Mouse (Mus musculus) limb, embryonic 15.5 days (tissue): ENCODE data around the gene Rgs9bp. TPM values are rescaled to one million over a fixed set of nuclear protein-coding genes. Genes with fewer than 3 reads are reported as not detected.
"Not testable (repeated sequence)": the region's sequence is repeated elsewhere in the genome, so short reads cannot be mapped to it uniquely, and the experiment has no call there.

Source experiments
- ATAC-seq: fragments of 200-750 bp; cut with Nextera tagmentation; 2 replicates; pipeline ENCODE4 v1.8.0; 2017; ENCODE audit warnings: low read depth, moderate TSS enrichment; ENCODE audit not compliant: insufficient number of reproducible peaks, low FRiP score, low TSS enrichment
- H3K27ac ChIP-seq: fragments of 300-500 bp; sonication (generic); 2 replicates; pipeline ENCODE4 v1.5.1; 2015; ENCODE audit warnings: moderate library complexity, mild to moderate bottlenecking, inconsistent platforms
- H3K27me3 ChIP-seq: fragments of 300-500 bp; sonication (generic); 2 replicates; pipeline ENCODE4 v1.6.1; 2015; ENCODE audit warnings: inconsistent platforms
- H3K36me3 ChIP-seq: fragments of 300-500 bp; sonication (generic); 2 replicates; pipeline ENCODE4 v1.6.1; 2015; ENCODE audit warnings: inconsistent platforms
- H3K4me1 ChIP-seq: fragments of 300-500 bp; sonication (generic); 2 replicates; pipeline ENCODE4 v1.6.1; 2015; ENCODE audit warnings: inconsistent platforms
- H3K4me2 ChIP-seq: fragments of 300-500 bp; sonication (generic); 2 replicates; pipeline ENCODE4 v1.6.1; 2015; ENCODE audit warnings: mild to moderate bottlenecking, inconsistent platforms
- H3K4me3 ChIP-seq: fragments of 300-500 bp; sonication (generic); 2 replicates; pipeline ENCODE4 v1.5.1; 2015; ENCODE audit warnings: mild to moderate bottlenecking, inconsistent platforms
- H3K9ac ChIP-seq: fragments of 300-500 bp; sonication (generic); 2 replicates; pipeline ENCODE4 v1.6.1; 2015; ENCODE audit warnings: inconsistent platforms
- H3K9me3 ChIP-seq: fragments of 300-500 bp; sonication (generic); 2 replicates; pipeline ENCODE4 v1.6.1; 2016; ENCODE audit warnings: inconsistent platforms
- WGBS: fragments of 180-500 bp; shearing (Covaris S2); methylation state at CpG from one replicate; pipeline ENCODE4 v1.1.7; 2015; 5-methylcytosine and 5-hydroxymethylcytosine counted together
- polyA plus RNA-seq: library from polyadenylated mRNA; unstranded; fragments of >200 nt; fragmentation: Nextera tagmentation; extraction: Ambion mirVana; gene quantifications from 2 replicates; pipeline ENCODE4 v1.2.1, GENCODE M21; 2015

Gene Rgs9bp
- polyA plus RNA-seq, 1 experiment from 2014 or later: 0.52 TPM

- ATAC-seq: no peak
- Histone ChIP-seq H3K36me3 (no peaks in the 10 kb centered on the region), H3K27me3 (peaks cover 24% of the 10 kb centered on the region), H3K9me3 (no peaks in the 10 kb centered on the region), H3K4me3 (no peak overlapping the region), H3K4me1 (peaks cover 12% of the 10 kb centered on the region), H3K27ac (no peak overlapping the region), H3K4me2 (no peak overlapping the region), H3K9ac (no peak overlapping the region)
- WGBS: 33% methylated on average over 4 of the region's 4 CpGs
Observed at GRCm38 (mm10) chr7:35579849-35580248, 5.5 kb downstream of the Rgs9bp start.

GRCm38 (mm10) chr7:35570883-35571282, 14.5 kb downstream of the Rgs9bp start:
- H3K4me2 ChIP-seq, H3K4me1 ChIP-seq, H3K27ac ChIP-seq, H3K9ac ChIP-seq, H3K36me3 ChIP-seq, H3K27me3 ChIP-seq, H3K9me3 ChIP-seq, ATAC-seq, H3K4me3 ChIP-seq: not testable (repeated sequence)
- 24% methylated on average over 6 of the region's 6 CpGs for WGBS

GRCm38 (mm10) chr7:35569724-35570123, 15.7 kb downstream of the Rgs9bp start:
- H3K9me3 ChIP-seq, H3K9ac ChIP-seq, H3K4me1 ChIP-seq, H3K4me2 ChIP-seq, ATAC-seq, H3K4me3 ChIP-seq, H3K27me3 ChIP-seq, H3K36me3 ChIP-seq, H3K27ac ChIP-seq: not testable (repeated sequence)
- 90% methylated on average over 4 of the region's 4 CpGs for WGBS

- H3K27me3 ChIP-seq, H3K9me3 ChIP-seq, H3K4me3 ChIP-seq, H3K4me2 ChIP-seq, H3K9ac ChIP-seq, H3K36me3 ChIP-seq, H3K4me1 ChIP-seq, H3K27ac ChIP-seq, ATAC-seq: not testable (repeated sequence)
- 70% methylated on average over 13 of the region's 13 CpGs for WGBS
Observed at GRCm38 (mm10) chr7:35565965-35566364, 19.4 kb downstream of the Rgs9bp start.

- not testable (repeated sequence) for H3K9me3 ChIP-seq, H3K36me3 ChIP-seq, H3K9ac ChIP-seq, H3K27me3 ChIP-seq, H3K4me1 ChIP-seq, H3K27ac ChIP-seq, ATAC-seq, H3K4me3 ChIP-seq, H3K4me2 ChIP-seq
- WGBS: 80% methylated on average over 10 of the region's 10 CpGs
Observed at GRCm38 (mm10) chr7:35564872-35565271, 20.5 kb downstream of the Rgs9bp start.

GRCm38 (mm10) chr7:35564067-35564865, 21.1 kb downstream of the Rgs9bp start:
- no peak overlapping the region for H3K9ac ChIP-seq
- 92% methylated on average over 2 of the region's 2 CpGs for WGBS
- H3K9me3 ChIP-seq: no peaks in the 10 kb centered on the region
- H3K27me3 ChIP-seq: no peaks in the 10 kb centered on the region
- ATAC-seq: no peak
- no peak overlapping the region for H3K4me2 ChIP-seq
- H3K27ac ChIP-seq: no peak overlapping the region
- H3K4me3 ChIP-seq: no peak overlapping the region
- no peaks in the 10 kb centered on the region for H3K36me3 ChIP-seq
- no peaks in the 10 kb centered on the region for H3K4me1 ChIP-seq

GRCm38 (mm10) chr7:35563071-35563470, 22.3 kb downstream of the Rgs9bp start:
- WGBS: 60% methylated on average over 11 of the region's 11 CpGs
- Histone ChIP-seq H3K27ac (no peak overlapping the region), H3K4me2 (no peak overlapping the region), H3K4me3 (no peak overlapping the region), H3K27me3 (no peaks in the 10 kb centered on the region), H3K36me3 (no peaks in the 10 kb centered on the region), H3K9me3 (no peaks in the 10 kb centered on the region), H3K4me1 (no peaks in the 10 kb centered on the region), H3K9ac (no peak overlapping the region)
- no peak for ATAC-seq

DNA sequence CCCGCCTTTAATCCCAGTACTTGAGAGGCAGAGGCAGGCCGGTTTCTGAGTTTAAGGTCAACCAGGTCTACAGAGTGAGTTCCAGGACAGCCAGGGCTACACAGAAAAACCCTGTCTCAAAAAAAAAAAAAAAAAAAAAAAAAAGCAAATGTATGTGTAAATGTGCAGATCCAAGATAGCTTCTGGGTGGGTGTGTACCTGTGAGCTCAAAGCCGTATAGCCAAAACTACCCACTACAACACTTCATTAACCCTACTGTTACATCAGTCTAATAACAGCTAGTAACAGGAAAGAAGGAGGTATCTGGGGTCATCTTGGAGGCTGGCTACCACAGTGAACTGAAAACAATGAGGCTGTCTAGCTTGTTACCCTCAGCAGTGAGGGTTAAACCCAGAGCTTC, 25.5 kb downstream of the Rgs9bp start:
- H3K27me3 ChIP-seq: no peaks in the 10 kb centered on the region
- no peaks in the 10 kb centered on the region for H3K36me3 ChIP-seq
- H3K27ac ChIP-seq: no peak overlapping the region
- peaks cover 10% of the 10 kb centered on the region for H3K4me1 ChIP-seq
- H3K4me3 ChIP-seq: no peak overlapping the region
- ATAC-seq: no peak
- H3K9ac ChIP-seq: no peak overlapping the region
- 89% methylated on average over 3 of the region's 3 CpGs for WGBS
- no peaks in the 10 kb centered on the region for H3K9me3 ChIP-seq
- no peak overlapping the region for H3K4me2 ChIP-seq

GRCm38 (mm10) chr7:35558681-35559080, 26.7 kb downstream of the Rgs9bp start:
- Histone ChIP-seq H3K27me3 (no peaks in the 10 kb centered on the region), H3K9ac (no peak overlapping the region), H3K27ac (no peak overlapping the region), H3K9me3 (no peaks in the 10 kb centered on the region), H3K4me1 (peaks cover 16% of the 10 kb centered on the region), H3K4me2 (no peak overlapping the region), H3K4me3 (no peak overlapping the region), H3K36me3 (no peaks in the 10 kb centered on the region)
- no peak for ATAC-seq
- WGBS: 45% methylated on average over 2 of the region's 2 CpGs

GRCm38 (mm10) chr7:35557577-35557976, 27.8 kb downstream of the Rgs9bp start:
- WGBS: 76% methylated on average over 3 of the region's 3 CpGs
- Histone ChIP-seq H3K27me3 (no peaks in the 10 kb centered on the region), H3K4me1 (peaks cover 16% of the 10 kb centered on the region), H3K27ac (no peak overlapping the region), H3K9me3 (no peaks in the 10 kb centered on the region), H3K4me2 (no peak overlapping the region), H3K4me3 (no peak overlapping the region), H3K36me3 (no peaks in the 10 kb centered on the region), H3K9ac (no peak overlapping the region)
- ATAC-seq: no peak

- Histone ChIP-seq H3K36me3 (no peaks in the 10 kb centered on the region), H3K4me2 (no peak overlapping the region), H3K9ac (no peak overlapping the region), H3K27me3 (no peaks in the 10 kb centered on the region), H3K27ac (no peak overlapping the region), H3K4me3 (no peak overlapping the region), H3K9me3 (no peaks in the 10 kb centered on the region), H3K4me1 (peaks cover 16% of the 10 kb centered on the region)
- ATAC-seq: no peak
- WGBS: 90% methylated on average over 5 of the region's 5 CpGs
Observed at GRCm38 (mm10) chr7:35556905-35557304, 28.5 kb downstream of the Rgs9bp start.

- H3K4me2 ChIP-seq: peak within 1 kb of the TSS; percentile 97
- WGBS: 62% methylated on average over 4 of the region's 4 CpGs
- H3K9me3 ChIP-seq: no peaks in the 10 kb centered on the region
- no peak for ATAC-seq
- peaks cover 16% of the 10 kb centered on the region for H3K4me1 ChIP-seq
- no peaks in the 10 kb centered on the region for H3K27me3 ChIP-seq
- H3K27ac ChIP-seq: peak within 1 kb of the TSS; percentile 97
- H3K36me3 ChIP-seq: no peaks in the 10 kb centered on the region; the same call in 1 of the 2 replicates
- H3K4me3 ChIP-seq: peak within 1 kb of the TSS; percentile 74
- H3K9ac ChIP-seq: peak within 1 kb of the TSS; percentile 94
Observed at GRCm38 (mm10) chr7:35556205-35556603, 29.2 kb downstream of the Rgs9bp start, which contains the start of gene Nudt19. Nudt19 (minus strand) TSS chr7:35556304.
